Mouse (Mus musculus): ENCODE measurements at regions not wholly inside any gene's neighbourhood (a gene's known extent, or its start where the extent isn't known, plus 50 kb on each side); places are given as distances from the start of the nearest gene placed in this dataset.
"Not testable (repeated sequence)": the region's sequence is repeated elsewhere in the genome, so short reads cannot be mapped to it uniquely, and the experiment has no call there.

GRCm38 (mm10) chr13:35603080-35603479, 56.6 kb upstream of the Cdyl start:
- no peak for ATAC-seq (ENCODE audit: insufficient number of reproducible peaks, low FRiP score, low TSS enrichment, low read depth)
- Histone ChIP-seq H3K9ac (no peak overlapping the region), H3K27ac (replicated peaks) (no peak overlapping the region), H3K4me1 (no peaks in the 10 kb centered on the region), H3K9me3 (replicated peaks) (no peaks in the 10 kb centered on the region), H3K4me3 (replicated peaks) (no peak overlapping the region), H3K4me2 (replicated peaks) (no peak overlapping the region), H3K36me3 (no peaks in the 10 kb centered on the region), H3K27me3 (no peaks in the 10 kb centered on the region)
- WGBS: 93% methylated on average over 5 of the region's 5 CpGs

GRCm38 (mm10) chr13:35604061-35604460, 55.6 kb upstream of the Cdyl start:
- no peaks in the 10 kb centered on the region for H3K4me1 ChIP-seq
- WGBS: 8% methylated on average over 1 of the region's 1 CpGs
- peak; percentile 88 for ATAC-seq (ENCODE audit: insufficient number of reproducible peaks, low FRiP score, low TSS enrichment, low read depth)

GRCm38 (mm10) chr13:35604765-35605164, 54.9 kb upstream of the Cdyl start:
- H3K27me3 ChIP-seq: no peaks in the 10 kb centered on the region
- no peak overlapping the region for H3K27ac ChIP-seq (replicated peaks)
- H3K4me2 ChIP-seq (replicated peaks): no peak overlapping the region
- no peaks in the 10 kb centered on the region for H3K9me3 ChIP-seq (replicated peaks)
- no peak overlapping the region for H3K4me3 ChIP-seq (replicated peaks)
- no peaks in the 10 kb centered on the region for H3K36me3 ChIP-seq
- no peaks in the 10 kb centered on the region for H3K4me1 ChIP-seq
- no peak for ATAC-seq (ENCODE audit: insufficient number of reproducible peaks, low FRiP score, low TSS enrichment, low read depth)
- H3K9ac ChIP-seq: no peak overlapping the region
- WGBS: 94% methylated on average over 3 of the region's 3 CpGs

More at GRCm38 (mm10) chr13:35604061-35604460, 55.6 kb upstream of the Cdyl start:
- Histone ChIP-seq H3K27me3 (no peaks in the 10 kb centered on the region), H3K36me3 (no peaks in the 10 kb centered on the region), H3K27ac (replicated peaks) (0 out of 2 replicates have a peak overlapping the region, but pooled peaks have one; percentile 48), H3K9ac (no peak overlapping the region), H3K4me2 (replicated peaks) (no peak overlapping the region), H3K4me3 (replicated peaks) (no peak overlapping the region), H3K9me3 (replicated peaks) (no peaks in the 10 kb centered on the region)

GRCm38 (mm10) chr13:35606857-35607561, 52.6 kb upstream of the Cdyl start:
- not testable (repeated sequence) for H3K4me2 ChIP-seq (replicated peaks)
- WGBS: 79% methylated on average over 5 of the region's 5 CpGs

GRCm38 (mm10) chr13:35607710-35608109, 51.9 kb upstream of the Cdyl start:
- H3K9ac ChIP-seq: no peak overlapping the region
- H3K4me3 ChIP-seq (replicated peaks): no peak overlapping the region
- WGBS: 89% methylated on average over 2 of the region's 2 CpGs
- no peaks in the 10 kb centered on the region for H3K27me3 ChIP-seq
- no peak overlapping the region for H3K4me2 ChIP-seq (replicated peaks)
- no peak overlapping the region for H3K27ac ChIP-seq (replicated peaks)
- no peak for ATAC-seq (ENCODE audit: insufficient number of reproducible peaks, low FRiP score, low TSS enrichment, low read depth)
- H3K4me1 ChIP-seq: no peaks in the 10 kb centered on the region
- no peaks in the 10 kb centered on the region for H3K9me3 ChIP-seq (replicated peaks)
- H3K36me3 ChIP-seq: no peaks in the 10 kb centered on the region

More at GRCm38 (mm10) chr13:35606857-35607561, 52.6 kb upstream of the Cdyl start:
- H3K4me3 ChIP-seq (replicated peaks); H3K27me3 ChIP-seq; ATAC-seq (ENCODE audit: insufficient number of reproducible peaks, low FRiP score, low TSS enrichment, low read depth); H3K9me3 ChIP-seq (replicated peaks); H3K4me1 ChIP-seq; H3K27ac ChIP-seq (replicated peaks); H3K36me3 ChIP-seq; H3K9ac ChIP-seq: not testable (repeated sequence)
